7 mouse cellular contexts compared by ENCODE assay signal in the genomic region with DNA sequence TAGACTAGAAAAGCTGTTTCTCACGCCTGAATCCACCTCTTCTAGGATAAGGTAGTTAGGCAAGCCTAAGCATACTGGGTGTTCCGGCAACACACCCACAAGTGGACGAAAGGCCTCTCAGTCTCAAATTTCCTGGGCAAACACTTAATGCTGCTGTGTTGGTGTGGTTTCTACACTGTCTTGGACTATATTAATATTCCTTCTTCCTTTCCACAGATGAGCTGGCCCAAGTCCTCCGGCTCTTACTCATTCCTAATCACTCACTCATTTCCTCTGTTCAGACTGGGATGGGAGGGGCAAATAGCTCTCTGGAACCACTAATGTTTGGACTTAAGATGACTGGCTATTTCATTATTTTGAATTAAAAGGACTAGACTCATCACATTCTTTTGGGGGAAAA.
DNase-seq lines count a peak whose midpoint lies in the region; ATAC-seq and TF ChIP-seq lines count a peak whose summit lies in the region.

No protein-coding gene starts in this region.

- 46% methylated on average over 4 of the region's 4 CpGs for WGBS in heart, embryonic 14.5 days
- 52% methylated on average over 4 of the region's 4 CpGs for WGBS in liver, embryonic 15.5 days (ENCODE audit: insufficient replicate concordance)
- 29% methylated on average over 4 of the region's 4 CpGs for WGBS in forebrain, embryonic 12.5 days

- DNase-seq in NIH3T3 (ENCODE audit: low read depth) = peak; percentile 89
- DNase-seq in layer of hippocampus, adult 9-10 months (ENCODE audit: low spot score) = no peak
- DNase-seq in thymus, postnatal 14 days = no peak

- H3K4me1 ChIP-seq in heart, embryonic 14.5 days (ENCODE audit: control insufficient read depth in 2 of 2, insufficient read depth in 2 of 2, low read length in 2 of 2) = peaks cover 7 to 28% of the 10 kb centered on the region in 2 experiments
- peaks cover 9% of the 10 kb centered on the region for H3K4me1 ChIP-seq in liver, embryonic 15.5 days (replicated peaks)
- peaks cover 8% of the 10 kb centered on the region for H3K4me1 ChIP-seq in forebrain, embryonic 12.5 days

- no peak for TF ChIP-seq CTCF in C2C12 (IDR thresholded peaks at IDR 0.05; ENCODE audit: control insufficient read depth, insufficient read depth, insufficient read length)

- H3K9ac ChIP-seq in heart, embryonic 14.5 days (ENCODE audit: low read length) = no peak overlapping the region
- H3K9ac ChIP-seq in liver, embryonic 15.5 days = no peak overlapping the region
- H3K9ac ChIP-seq in forebrain, embryonic 12.5 days = no peak overlapping the region

- peak overlapping the region; percentile 25; the same call in 1 of the 2 replicates for H3K4me2 ChIP-seq in heart, embryonic 14.5 days (ENCODE audit: low read length)
- H3K4me2 ChIP-seq in liver, embryonic 15.5 days = no peak overlapping the region
- no peak overlapping the region for H3K4me2 ChIP-seq in forebrain, embryonic 12.5 days

- no peak overlapping the region for H3K4me3 ChIP-seq in C2C12 (ENCODE audit: insufficient read depth, poor library complexity, severe bottlenecking)
- H3K4me3 ChIP-seq in heart, embryonic 14.5 days (ENCODE audit: control insufficient read depth in 1 of 2, insufficient read depth in 1 of 2, low read depth in 1 of 2, low read length in 2 of 2) = no peak overlapping the region
- no peak overlapping the region for H3K4me3 ChIP-seq in liver, embryonic 15.5 days (replicated peaks)
- H3K4me3 ChIP-seq in forebrain, embryonic 12.5 days (replicated peaks) = no peak overlapping the region

- no peaks in the 10 kb centered on the region for H3K27me3 ChIP-seq in C2C12 (ENCODE audit: control insufficient read depth, insufficient read depth, insufficient read length)
- no peaks in the 10 kb centered on the region for H3K27me3 ChIP-seq in heart, embryonic 14.5 days (ENCODE audit: control insufficient read depth, insufficient read depth, low read length)
- H3K27me3 ChIP-seq in liver, embryonic 15.5 days = no peaks in the 10 kb centered on the region
- no peaks in the 10 kb centered on the region for H3K27me3 ChIP-seq in forebrain, embryonic 12.5 days

- peaks cover 1% of the 10 kb centered on the region for H3K79me3 ChIP-seq in C2C12 (ENCODE audit: low read depth)

- H3ac ChIP-seq in C2C12 (ENCODE audit: control insufficient read depth, insufficient read length, low read depth) = no peak overlapping the region

- H3K9me3 ChIP-seq in heart, embryonic 14.5 days (ENCODE audit: control insufficient read depth, low read length) = no peaks in the 10 kb centered on the region
- H3K9me3 ChIP-seq in liver, embryonic 15.5 days (replicated peaks) = no peaks in the 10 kb centered on the region
- no peaks in the 10 kb centered on the region for H3K9me3 ChIP-seq in forebrain, embryonic 12.5 days

- H3K79me2 ChIP-seq in C2C12 (ENCODE audit: control insufficient read depth, insufficient read depth) = peaks cover 9% of the 10 kb centered on the region

- H3K36me3 ChIP-seq in C2C12 (ENCODE audit: control insufficient read depth, insufficient read depth) = no peaks in the 10 kb centered on the region
- H3K36me3 ChIP-seq in heart, embryonic 14.5 days (ENCODE audit: control insufficient read depth, insufficient read depth, low read length) = no peaks in the 10 kb centered on the region
- 0 out of 2 replicates have a peak, but pooled peaks cover 2% of the 10 kb centered on the region for H3K36me3 ChIP-seq in liver, embryonic 15.5 days (replicated peaks)
- H3K36me3 ChIP-seq in forebrain, embryonic 12.5 days (replicated peaks) = no peaks in the 10 kb centered on the region

- peak overlapping the region; percentile 83 to 89 for H3K27ac ChIP-seq in heart, embryonic 14.5 days (replicated peaks in 1 of 2; ENCODE audit: control insufficient read depth in 1 of 2, insufficient read depth in 1 of 2, low read depth in 2 of 2, low read length in 2 of 2)
- peak overlapping the region; percentile 54 for H3K27ac ChIP-seq in liver, embryonic 15.5 days (replicated peaks)
- no peak overlapping the region for H3K27ac ChIP-seq in forebrain, embryonic 12.5 days

- ATAC-seq in heart, embryonic 14.5 days (ENCODE audit: insufficient number of reproducible peaks, insufficient read depth, low FRiP score, low read depth) = no peak
- ATAC-seq in liver, embryonic 15.5 days (ENCODE audit: insufficient read depth) = no peak
- ATAC-seq in forebrain, embryonic 12.5 days (ENCODE audit: low FRiP score) = no peak

TF ChIP-seq in C2C12, 6 proteins besides CTCF, POLR2A, EP300 and RAD21:
- TF ChIP-seq FOSL1 (IDR thresholded peaks at IDR 0.05; ENCODE audit: insufficient read depth, low read length, poor library complexity, severe bottlenecking) (peak; percentile 50), MYOD1 (IDR thresholded peaks at IDR 0.05; ENCODE audit: control insufficient read depth, insufficient read length, low read depth) (no peak), MYOG (IDR thresholded peaks at IDR 0.05; ENCODE audit: control insufficient read depth, extremely low read depth, insufficient read length) (no peak), MAX (IDR thresholded peaks at IDR 0.05) (peak; percentile 33), USF1 (IDR thresholded peaks at IDR 0.05; ENCODE audit: low read depth) (no peak), CEBPB (IDR thresholded peaks at IDR 0.05; ENCODE audit: low read depth) (no peak)
